Mouse (Mus musculus): ENCODE results near the gene Rpl11.

- TF ChIP-seq CTCF (IDR thresholded peaks at IDR 0.05; ENCODE audit: borderline replicate concordance, control insufficient read depth, extremely low read depth, insufficient read depth, low read length, poor library complexity) (no peak), POLR2A (IDR thresholded peaks at IDR 0.05; ENCODE audit: control insufficient read depth, extremely low read depth, insufficient read depth, low read length, poor library complexity) (no peak)
Measured at GRCm38 (mm10) chr4:136057916-136058315, 4.7 kb upstream of the Rpl11 start.
